In the genomic region with DNA sequence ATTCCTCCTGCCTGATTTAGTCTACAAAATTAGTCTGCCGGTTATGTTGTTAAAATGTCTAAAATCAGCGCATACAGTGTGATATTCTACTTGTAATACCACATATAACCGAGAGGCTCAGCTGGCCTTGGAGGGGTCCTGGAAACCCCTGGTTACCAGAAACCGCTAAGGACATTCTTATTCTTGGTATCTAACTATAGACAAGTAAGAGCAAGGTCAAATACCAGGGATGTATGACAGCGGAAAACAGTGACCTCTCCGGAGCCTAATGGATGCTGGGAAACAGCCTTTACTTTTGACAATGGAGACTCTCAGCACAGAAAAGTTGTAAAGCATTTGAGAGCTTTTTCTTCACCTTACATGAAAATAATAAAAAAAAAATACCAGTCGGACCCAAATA, we compare ENCODE assay signal across 26 mouse cellular contexts.
DNase-seq lines count a peak whose midpoint lies in the region; ATAC-seq and TF ChIP-seq lines count a peak whose summit lies in the region.
"Had no signal": no experiment of that assay in that cellular context is flagged by ENCODE, and none has a peak within 500 bp of the region (broad histone marks: within the 10 kb centered on the region; RNA-seq: fewer than 3 reads in every experiment).

No protein-coding gene starts in this region.

- WGBS in heart, adult 2 months, result 37% methylated on average over 7 of the region's 7 CpGs
- WGBS in heart, embryonic 12.5 days, result 58% methylated on average over 7 of the region's 7 CpGs
- WGBS in heart, embryonic 15.5 days, result 52% methylated on average over 7 of the region's 7 CpGs
- WGBS in heart, embryonic 16.5 days, result 53% methylated on average over 7 of the region's 7 CpGs

- H3K36me3 ChIP-seq in heart, adult 2 months (ENCODE audit: control insufficient read depth, insufficient read depth, low read length), result no peaks in the 10 kb centered on the region; the same call in 1 of the 2 replicates
- H3K36me3 ChIP-seq in heart, embryonic 12.5 days, result peaks cover 8% of the 10 kb centered on the region; the same call in 1 of the 2 replicates
- no peaks in the 10 kb centered on the region for H3K36me3 ChIP-seq in heart, embryonic 15.5 days
- H3K36me3 ChIP-seq in heart, embryonic 16.5 days (ENCODE audit: control insufficient read depth, insufficient read depth), result 0 out of 2 replicates have a peak, but pooled peaks cover 2% of the 10 kb centered on the region
- H3K36me3 ChIP-seq: G1E; intestine, embryonic 15.5 days had no signal

- no peak overlapping the region for H3K4me2 ChIP-seq in heart, embryonic 12.5 days
- no peak overlapping the region for H3K4me2 ChIP-seq in heart, embryonic 15.5 days
- H3K4me2 ChIP-seq in heart, embryonic 16.5 days (ENCODE audit: low read depth, low read length), result peak overlapping the region; percentile 23; the same call in 1 of the 2 replicates
- H3K4me2 ChIP-seq: forebrain, embryonic 13.5 days; intestine, embryonic 15.5 days had no signal

- no peak for DNase-seq in heart, adult 2 months
- no peak for DNase-seq in heart, adult 18-20 months
- DNase-seq in heart, postnatal 36 days, result no peak
- DNase-seq in heart, postnatal 4 days, result no peak
- no peak for DNase-seq in thymus, adult 18-20 months
- DNase-seq: adrenal gland, postnatal 10 days; adrenal gland, postnatal 36 days; B cell, adult 2 months; cerebellum, adult 18-20 months; cerebellum, adult 9-10 months; cerebellum, postnatal 14 days; gastrocnemius, postnatal 10 days; gastrocnemius, postnatal 36 days; kidney, adult 11 months; kidney, adult 8-10 months had no signal

- no peak for TF ChIP-seq EP300 in heart, adult 2 months (IDR thresholded peaks at IDR 0.05; ENCODE audit: insufficient read depth, low read depth, low read length)

- H3K4me3 ChIP-seq in heart, adult 2 months, result no peak overlapping the region
- H3K4me3 ChIP-seq in heart, embryonic 12.5 days, result no peak overlapping the region
- H3K4me3 ChIP-seq in heart, embryonic 15.5 days, result no peak overlapping the region
- H3K4me3 ChIP-seq in heart, embryonic 16.5 days (ENCODE audit: low read length), result no peak overlapping the region
- H3K4me3 ChIP-seq: forebrain, embryonic 10.5 days; forebrain, embryonic 13.5 days; intestine, embryonic 15.5 days had no signal

- no peaks in the 10 kb centered on the region for H3K27me3 ChIP-seq in heart, adult 2 months (ENCODE audit: control insufficient read depth, insufficient read depth, low read length)
- H3K27me3 ChIP-seq in heart, embryonic 12.5 days (replicated peaks), result no peaks in the 10 kb centered on the region
- no peaks in the 10 kb centered on the region for H3K27me3 ChIP-seq in heart, embryonic 15.5 days
- no peaks in the 10 kb centered on the region for H3K27me3 ChIP-seq in heart, embryonic 16.5 days (ENCODE audit: control insufficient read depth, insufficient read depth, low read length)
- H3K27me3 ChIP-seq: CH12.LX; forebrain, embryonic 13.5 days; intestine, embryonic 15.5 days; Patski had no signal

- H3K9ac ChIP-seq in heart, adult 2 months (ENCODE audit: low read depth, low read length), result no peak overlapping the region
- no peak overlapping the region for H3K9ac ChIP-seq in heart, embryonic 12.5 days
- H3K9ac ChIP-seq in heart, embryonic 15.5 days, result no peak overlapping the region
- no peak overlapping the region for H3K9ac ChIP-seq in heart, embryonic 16.5 days (ENCODE audit: low read length)
- H3K9ac ChIP-seq: forebrain, embryonic 13.5 days; intestine, embryonic 15.5 days had no signal

- H3K27ac ChIP-seq in heart, adult 2 months, result no peak overlapping the region; the same call in 1 of the 2 replicates
- peak overlapping the region; percentile 36; the same call in 1 of the 2 replicates for H3K27ac ChIP-seq in heart, embryonic 12.5 days (ENCODE audit: poor library complexity, severe bottlenecking)
- H3K27ac ChIP-seq in heart, embryonic 15.5 days, result peak overlapping the region; percentile 27
- peak overlapping the region; percentile 65 for H3K27ac ChIP-seq in heart, embryonic 16.5 days (ENCODE audit: low read length)
- H3K27ac ChIP-seq: forebrain, embryonic 13.5 days; intestine, embryonic 15.5 days had no signal

- intact Hi-C loops in heart, adult 2 months (cut with DNase I), result no loop called here
- intact Hi-C loops in heart, postnatal 36 days (cut with DNase I), result no loop called here

- H3K4me1 ChIP-seq in heart, adult 2 months (ENCODE audit: control insufficient read depth, insufficient read depth, low read length), result peaks cover 12% of the 10 kb centered on the region
- peaks cover 65% of the 10 kb centered on the region for H3K4me1 ChIP-seq in heart, embryonic 12.5 days (replicated peaks)
- peaks cover 61% of the 10 kb centered on the region for H3K4me1 ChIP-seq in heart, embryonic 15.5 days (replicated peaks)
- H3K4me1 ChIP-seq in heart, embryonic 16.5 days (ENCODE audit: control insufficient read depth, insufficient read depth, low read length), result peaks cover 57% of the 10 kb centered on the region

- no peak for ATAC-seq in heart, embryonic 12.5 days (ENCODE audit: insufficient number of reproducible peaks, low FRiP score)
- ATAC-seq in heart, embryonic 15.5 days (replicated peaks; ENCODE audit: insufficient number of reproducible peaks, insufficient read depth, low FRiP score, low read depth), result no peak
- ATAC-seq in heart, embryonic 16.5 days (replicated peaks; ENCODE audit: extremely low read depth, insufficient read depth, low FRiP score), result no peak
- ATAC-seq: forebrain, embryonic 13.5 days; forebrain, embryonic 16.5 days; hindbrain, embryonic 16.5 days; intestine, embryonic 15.5 days; Patski had no signal

- TF ChIP-seq CTCF in heart, adult 2 months (IDR thresholded peaks at IDR 0.05), result peak; percentile 9; the same call in 1 of the 2 replicates

- no peaks in the 10 kb centered on the region for H3K9me3 ChIP-seq in heart, embryonic 12.5 days (replicated peaks)
- no peaks in the 10 kb centered on the region for H3K9me3 ChIP-seq in heart, embryonic 15.5 days (replicated peaks)
- H3K9me3 ChIP-seq in heart, embryonic 16.5 days (replicated peaks; ENCODE audit: control insufficient read depth, low read length), result no peaks in the 10 kb centered on the region
- H3K9me3 ChIP-seq: forebrain, embryonic 10.5 days; forebrain, embryonic 13.5 days; intestine, embryonic 15.5 days had no signal

- H3K79me2 ChIP-seq in heart, adult 2 months (replicated peaks; ENCODE audit: control insufficient read depth, insufficient read depth, low read length), result no peaks in the 10 kb centered on the region

- TF ChIP-seq POLR2A in heart, adult 2 months (IDR thresholded peaks at IDR 0.05; ENCODE audit: insufficient read depth, low read depth, low read length), result no peak
